Mouse (Mus musculus): ENCODE measurements at regions not wholly inside any gene's neighbourhood (a gene's known extent, or its start where the extent isn't known, plus 50 kb on each side); places are given as distances from the start of the nearest gene placed in this dataset.

GRCm38 (mm10) chr16:24128566-24128965 is 139.9 kb upstream of the Bcl6 start:
- TF ChIP-seq POLR2A (IDR thresholded peaks at IDR 0.05; ENCODE audit: low read depth, low read length), result no peak
- no peak for TF ChIP-seq CTCF (IDR thresholded peaks at IDR 0.05; ENCODE audit: borderline replicate concordance, insufficient read depth, low read length)

All from embryonic fibroblast, embryonic 13.5 days (primary cell).